Mouse (Mus musculus) embryo, embryonic 10.5 days (tissue): ENCODE results near the gene Rfx2.

Experiments used
- DNase-seq: peaks from one replicate; pipeline ENCODE4 v3.0.0-alpha.2; 2015; ENCODE audit warnings: low spot score

Rfx2 gene

DNA sequence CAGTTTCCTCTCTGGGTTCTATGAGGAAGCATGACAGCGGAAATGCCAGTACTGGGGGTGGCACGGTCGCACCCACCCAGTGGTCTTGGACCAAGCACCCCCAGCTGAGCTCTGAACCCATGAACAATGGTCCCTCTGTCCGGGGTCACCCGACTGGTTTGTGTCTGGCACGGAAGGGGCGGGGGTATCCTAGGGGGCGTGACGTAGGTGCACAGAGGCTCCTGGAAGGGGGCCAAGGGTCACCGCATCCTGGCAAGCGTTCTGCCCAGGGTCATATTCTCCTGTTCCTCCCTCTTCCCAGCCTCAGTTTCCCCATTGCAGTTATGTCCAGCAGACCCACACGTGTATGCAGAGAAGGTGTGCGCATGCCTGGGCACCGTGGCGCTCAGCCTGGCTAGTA, 77.4 kb downstream of the Rfx2 start:
- DNase-seq = no peak

DNA sequence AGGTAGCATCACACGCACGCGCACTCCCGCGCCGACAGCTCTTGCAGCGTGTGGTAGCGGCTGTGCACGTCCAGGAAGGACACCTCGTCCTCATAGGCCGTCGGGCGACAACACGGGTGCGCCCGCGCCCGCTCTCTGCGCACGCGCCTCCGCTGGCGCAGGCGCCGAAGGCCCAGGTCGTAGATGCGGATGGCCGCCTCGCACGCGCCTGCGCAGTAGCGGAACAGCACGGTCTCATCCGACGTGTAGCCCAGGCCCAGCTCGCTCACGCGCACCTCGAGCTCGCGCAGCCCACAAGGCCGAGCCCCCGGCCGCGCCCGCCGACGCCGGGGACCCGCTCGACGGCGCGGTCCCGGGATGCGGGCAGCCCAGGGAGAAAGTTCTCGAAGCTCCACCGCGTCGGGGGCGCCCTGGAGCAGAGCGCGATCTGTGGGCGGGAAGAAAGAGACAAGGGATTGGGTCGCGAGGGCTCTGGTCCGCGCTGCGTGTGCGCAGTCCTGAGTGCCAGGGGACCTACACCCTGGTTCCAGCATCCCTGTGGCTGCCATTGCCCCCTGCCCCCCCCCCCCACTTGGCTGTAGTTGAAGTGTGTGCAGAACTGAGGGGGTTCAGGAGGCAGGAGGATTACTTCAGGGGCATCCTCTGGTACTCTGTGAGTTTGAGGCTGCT, 79.3 kb downstream of the Rfx2 start:
- DNase-seq = peak; percentile 64

DNA sequence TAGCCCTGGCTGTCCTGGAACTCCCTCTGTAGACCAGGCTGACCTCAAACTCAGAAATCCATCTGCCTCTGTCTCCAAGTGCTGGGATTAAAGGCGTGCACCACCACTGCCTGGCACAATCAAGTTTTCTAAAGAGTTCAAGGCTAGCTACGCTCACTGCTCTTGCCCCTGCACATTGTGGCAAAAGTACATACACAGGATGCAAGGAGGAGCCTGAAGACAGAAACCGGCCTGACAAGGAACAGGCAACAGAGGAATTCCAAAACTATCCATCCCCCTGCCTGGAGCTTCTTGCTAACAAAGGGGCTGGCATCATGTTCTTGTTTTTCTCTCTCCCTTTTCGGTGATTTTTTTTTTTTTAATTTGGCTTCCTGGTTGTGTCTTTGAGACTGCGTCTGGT, 86.6 kb downstream of the Rfx2 start:
- DNase-seq = no peak

DNA sequence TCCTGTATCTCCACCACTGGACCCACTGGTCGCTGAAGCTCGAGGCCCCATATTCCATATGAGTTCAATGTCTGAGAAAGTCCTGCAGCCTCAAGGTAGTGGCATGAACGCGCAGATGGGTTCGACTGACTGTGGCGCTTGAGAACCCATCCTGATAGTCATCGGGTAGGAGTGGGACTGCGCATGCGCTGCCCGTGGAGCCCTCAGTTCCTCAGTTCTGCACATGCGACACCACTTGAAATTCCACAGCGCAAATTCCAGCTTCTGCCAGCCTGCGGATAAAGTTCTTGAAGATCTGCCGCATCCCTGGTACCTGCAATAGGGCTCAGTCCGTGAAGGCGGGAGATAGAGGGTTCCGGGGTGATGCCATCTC, 90.0 kb downstream of the Rfx2 start:
- no peak for DNase-seq

DNA sequence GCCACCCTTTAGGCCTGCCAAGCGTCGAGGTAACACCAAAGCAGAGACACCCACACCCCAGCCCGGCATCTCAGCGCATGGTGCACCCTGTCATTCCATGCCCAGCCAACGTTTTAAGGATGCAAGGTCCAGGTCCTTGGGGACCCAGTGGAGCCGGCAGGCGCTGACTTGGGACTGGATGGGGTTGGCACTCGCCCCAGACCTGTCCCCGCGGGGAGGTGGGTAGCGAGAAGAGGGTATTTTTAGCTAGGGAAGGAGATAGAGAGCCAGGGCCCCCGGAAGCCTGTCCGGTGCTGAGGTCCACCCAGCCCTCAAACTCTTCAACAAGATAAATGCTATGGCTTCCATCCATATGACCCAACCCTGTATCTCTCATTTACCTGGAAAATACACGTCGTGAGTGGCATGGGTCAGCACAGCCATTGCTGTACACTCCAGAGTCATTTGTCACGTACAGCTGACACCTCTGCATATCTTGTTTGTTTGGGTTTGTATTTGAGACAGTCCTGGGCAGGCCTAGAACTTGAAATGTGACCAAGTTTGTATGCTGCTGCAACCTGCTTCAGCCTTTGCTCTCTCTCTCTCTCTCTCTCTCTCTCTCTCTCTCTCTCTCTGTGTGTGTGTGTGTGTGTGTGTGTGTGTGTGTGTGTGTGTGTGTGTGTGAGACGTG, 90.6 kb downstream of the Rfx2 start:
- no peak for DNase-seq

DNA sequence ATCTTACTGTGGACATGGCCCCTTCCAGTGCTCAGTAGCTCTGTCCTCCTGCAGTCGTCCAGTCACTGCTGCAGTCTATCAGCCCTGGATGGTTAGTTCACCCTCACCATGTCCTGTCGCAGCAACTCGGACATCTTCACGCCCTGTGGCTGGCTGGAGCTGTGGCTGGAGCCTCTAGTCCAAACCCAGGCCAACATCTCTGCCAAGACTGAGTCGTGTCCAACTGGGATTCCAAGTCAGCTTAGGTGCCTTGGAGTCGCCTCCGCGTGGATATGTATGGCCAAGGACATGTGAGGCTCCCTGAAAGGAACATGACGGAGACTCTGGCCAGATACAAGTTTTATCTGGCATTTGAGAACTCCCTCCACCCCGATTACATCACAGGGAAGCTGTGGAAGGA, 92.6 kb downstream of the Rfx2 start:
- DNase-seq = no peak

DNA sequence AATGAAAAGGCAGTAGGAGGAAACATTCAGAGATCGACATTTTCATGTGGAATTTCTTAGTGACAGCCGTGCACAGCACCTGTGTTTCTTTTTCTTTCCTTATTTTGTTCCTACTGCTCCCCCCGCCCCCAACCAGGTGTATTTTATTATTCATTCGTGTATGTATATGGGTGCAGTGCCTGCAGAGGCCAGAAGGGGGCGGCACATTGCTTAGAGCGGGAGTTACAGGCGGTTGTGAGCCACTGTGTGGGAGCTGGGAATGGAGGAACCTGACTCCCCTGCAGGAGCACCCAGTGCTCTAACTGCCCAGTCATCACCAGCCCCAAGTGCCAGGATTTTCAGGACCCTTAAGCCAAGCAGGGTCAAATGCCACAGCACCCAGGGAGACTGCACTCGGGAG, 94.3 kb downstream of the Rfx2 start:
- DNase-seq = no peak

DNA sequence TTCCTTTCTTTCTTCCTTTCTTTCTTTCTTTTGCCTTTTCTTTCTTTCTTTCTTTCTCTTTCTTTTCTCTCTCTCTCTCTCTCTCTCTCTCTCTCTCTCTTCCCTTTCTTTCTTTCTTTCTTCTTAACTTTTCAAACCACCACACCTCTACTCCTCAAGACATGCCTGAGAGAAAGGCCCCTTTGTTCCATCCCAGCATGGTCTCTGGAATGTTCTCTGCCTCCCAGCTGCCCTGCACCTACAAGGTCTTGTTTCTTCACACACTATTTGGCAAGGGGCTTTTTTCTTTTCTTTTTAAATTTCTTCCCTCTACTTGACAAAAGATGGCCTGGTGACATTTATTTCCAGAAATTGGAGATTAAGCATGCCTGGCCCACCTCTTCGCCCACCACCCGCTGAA, 101.2 kb downstream of the Rfx2 start:
- no peak for DNase-seq

DNA sequence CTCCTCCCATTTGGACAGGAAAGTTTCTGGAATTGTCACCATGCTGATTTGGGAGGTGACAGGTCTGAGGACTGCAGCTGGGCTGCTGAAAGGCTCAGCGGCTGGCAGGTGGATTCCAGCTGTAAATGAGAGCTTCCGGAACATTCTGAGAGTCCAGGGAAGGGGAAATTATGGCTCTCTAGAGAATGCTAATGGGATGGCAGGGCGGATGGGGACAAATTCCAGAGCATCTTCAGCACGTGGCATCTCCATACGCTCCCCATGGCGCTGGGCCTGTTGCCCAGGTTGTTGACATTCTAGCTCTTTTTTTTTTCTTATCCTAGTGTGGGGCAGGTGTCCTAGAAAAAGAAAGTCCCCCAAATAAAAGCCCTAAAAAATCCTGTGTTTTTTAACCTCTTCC, 101.7 kb downstream of the Rfx2 start:
- DNase-seq = peak; percentile 17

DNA sequence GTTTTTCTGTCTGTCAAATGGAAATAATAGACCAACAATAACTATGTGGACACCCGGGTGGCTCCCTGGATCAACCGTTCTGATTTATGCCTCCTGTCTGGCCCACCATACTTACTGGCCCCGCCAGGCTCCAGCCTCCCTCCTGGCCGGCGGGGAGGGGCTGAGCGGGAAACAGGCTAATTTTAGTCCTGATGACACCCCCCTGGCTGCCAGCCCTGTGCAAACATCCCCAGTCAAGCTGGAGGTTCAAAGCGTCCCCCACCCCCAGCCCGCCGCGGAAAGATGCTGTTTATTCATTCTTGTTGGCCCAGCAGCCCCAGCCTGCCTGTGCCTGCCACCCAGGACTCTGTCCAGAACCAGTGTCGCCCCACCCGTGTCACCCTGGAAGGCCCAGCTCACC, 102.7 kb downstream of the Rfx2 start:
- DNase-seq = no peak

DNA sequence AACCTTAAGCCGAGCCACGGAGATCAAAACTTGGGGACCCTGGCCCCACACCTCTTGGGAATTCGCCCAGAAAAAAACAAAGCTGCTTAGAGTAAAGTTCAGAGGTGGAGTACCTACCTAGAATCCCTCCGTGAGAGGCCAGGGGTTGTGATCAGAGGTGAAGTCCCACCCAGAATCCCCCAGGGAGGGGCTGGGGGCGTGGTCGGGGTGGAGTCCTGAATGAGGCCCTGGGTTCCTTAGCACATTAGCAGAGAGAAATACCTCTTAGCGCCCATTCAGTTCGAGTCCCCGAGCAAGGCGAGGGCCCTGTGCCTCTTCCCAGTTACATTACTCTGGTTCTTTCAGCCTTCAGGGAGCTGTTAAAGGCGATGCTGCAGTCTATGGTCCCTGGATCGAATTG, 103.2 kb downstream of the Rfx2 start:
- DNase-seq = peak; percentile 46

DNA sequence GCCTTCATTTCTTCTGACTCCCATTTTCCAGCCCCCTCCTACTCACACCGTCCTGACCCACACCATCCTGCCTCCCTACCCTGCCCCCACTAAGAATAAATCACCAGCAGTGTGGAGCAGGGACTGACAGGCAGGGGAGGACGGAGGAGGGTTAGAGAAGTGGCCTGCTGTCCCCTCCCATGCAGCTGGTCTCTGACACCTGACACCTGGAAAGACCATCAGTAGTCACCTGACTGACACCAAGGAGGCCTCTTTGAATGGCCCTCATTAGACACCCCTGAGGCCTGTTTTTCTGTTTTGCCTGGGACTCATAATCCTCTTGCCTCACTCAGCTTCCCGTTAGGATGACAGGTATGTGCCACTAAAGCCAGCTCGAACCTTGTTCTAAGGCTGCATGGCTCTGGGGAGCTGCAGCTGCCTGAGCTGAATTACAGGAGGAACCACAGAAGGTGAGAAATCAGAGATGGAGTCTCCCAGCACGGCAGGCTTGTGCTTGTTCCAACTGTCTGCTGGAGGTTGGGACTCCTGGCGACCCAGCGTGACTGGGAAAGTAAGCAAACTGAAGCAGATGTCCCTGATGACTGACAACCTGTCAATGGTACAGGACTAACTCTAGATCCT, 103.7 kb downstream of the Rfx2 start:
- peak; percentile 49 for DNase-seq
